Mouse (Mus musculus) embryo, embryonic 11 days (tissue): ENCODE measurements around the gene Msl3.

Experiments used
- DNase-seq: peaks from one replicate; pipeline ENCODE4 v3.0.0-alpha.2; 2015

The Msl3 gene

GRCm38 (mm10) chrX:168673525-168674406, at the start of gene Msl3:
Gene Msl3, minus strand, starts transcription at chrX:168673898.
- DNase-seq, result peak; percentile 91

- peak; percentile 3 for DNase-seq
Measured at GRCm38 (mm10) chrX:168717969-168718368, 44.3 kb upstream of the Msl3 start.

- no peak for DNase-seq
Measured at GRCm38 (mm10) chrX:168674407-168674962, 787 bp upstream of the Msl3 start.

GRCm38 (mm10) chrX:168672913-168673524, 679 bp downstream of the Msl3 start:
- DNase-seq, result no peak

- peak; percentile 82 for DNase-seq
Measured at GRCm38 (mm10) chrX:168672425-168672824, 1.3 kb downstream of the Msl3 start.

- no peak for DNase-seq
Measured at GRCm38 (mm10) chrX:168663982-168664689, 9.6 kb downstream of the Msl3 start.

- peak; percentile 0 for DNase-seq
Measured at GRCm38 (mm10) chrX:168660236-168660635, 13.5 kb downstream of the Msl3 start.

- peak; percentile 57 for DNase-seq
Measured at GRCm38 (mm10) chrX:168659803-168660202, 13.9 kb downstream of the Msl3 start.

- no peak for DNase-seq
Measured at GRCm38 (mm10) chrX:168659275-168659674, 14.4 kb downstream of the Msl3 start.

- no peak for DNase-seq
Measured at GRCm38 (mm10) chrX:168657795-168658194, 15.9 kb downstream of the Msl3 start.

GRCm38 (mm10) chrX:168649336-168649735, 24.4 kb downstream of the Msl3 start:
- no peak for DNase-seq

GRCm38 (mm10) chrX:168647746-168648145, 26.0 kb downstream of the Msl3 start:
- DNase-seq, result no peak

GRCm38 (mm10) chrX:168643451-168643850, 30.2 kb downstream of the Msl3 start:
- no peak for DNase-seq

GRCm38 (mm10) chrX:168639556-168640356, 33.9 kb downstream of the Msl3 start:
- peak; percentile 63 for DNase-seq
